Mouse (Mus musculus) heart, embryonic 12.5 days (tissue): ENCODE data around the gene Edem3. TPM values are rescaled to one million over a fixed set of nuclear protein-coding genes. Genes with fewer than 3 reads are reported as not detected.
"Not testable (repeated sequence)": the region's sequence is repeated elsewhere in the genome, so short reads cannot be mapped to it uniquely, and the experiment has no call there.

Experiments used
- ATAC-seq: fragments of 200-750 bp; cut with Nextera tagmentation; 2 replicates; pipeline ENCODE4 v1.8.0; 2017; ENCODE audit warnings: moderate TSS enrichment, moderate library complexity; ENCODE audit not compliant: insufficient number of reproducible peaks, low FRiP score
- H3K27ac ChIP-seq: fragments of 300-500 bp; sonication (generic); 2 replicates; pipeline ENCODE4 v1.5.1; 2016; ENCODE audit warnings: mild to moderate bottlenecking, moderate library complexity; ENCODE audit not compliant: poor library complexity, severe bottlenecking
- H3K27me3 ChIP-seq: fragments of 300-500 bp; sonication (generic); replicated peaks from 2 replicates; pipeline ENCODE4 v1.6.1; 2016; ENCODE audit warnings: mild to moderate bottlenecking, moderate library complexity
- H3K36me3 ChIP-seq: fragments of 300-500 bp; sonication (generic); 2 replicates; pipeline ENCODE4 v1.6.1; 2016; ENCODE audit warnings: mild to moderate bottlenecking, moderate library complexity
- H3K4me1 ChIP-seq: fragments of 300-500 bp; sonication (generic); replicated peaks from 2 replicates; pipeline ENCODE4 v1.6.1; 2016; ENCODE audit warnings: mild to moderate bottlenecking
- H3K4me2 ChIP-seq: fragments of 300-500 bp; sonication (generic); 2 replicates; pipeline ENCODE4 v1.6.1; 2016; ENCODE audit warnings: mild to moderate bottlenecking, moderate library complexity
- H3K4me3 ChIP-seq: fragments of 300-500 bp; sonication (generic); 2 replicates; pipeline ENCODE4 v1.5.1; 2016; ENCODE audit warnings: mild to moderate bottlenecking
- H3K9ac ChIP-seq: fragments of 300-500 bp; sonication (generic); 2 replicates; pipeline ENCODE4 v1.6.1; 2016; ENCODE audit warnings: mild to moderate bottlenecking, moderate library complexity
- H3K9me3 ChIP-seq: fragments of 300-500 bp; sonication (generic); replicated peaks from 2 replicates; pipeline ENCODE4 v1.6.1; 2016; ENCODE audit warnings: mild to moderate bottlenecking, moderate library complexity
- WGBS: fragments of 180-500 bp; shearing (Covaris S2); methylation state at CpG from one replicate; pipeline ENCODE4 v1.1.7; 2016; 5-methylcytosine and 5-hydroxymethylcytosine counted together
- polyA plus RNA-seq: library from polyadenylated mRNA; unstranded; fragments of >200 nt; fragmentation: Nextera tagmentation; extraction: Ambion mirVana; gene quantifications from 2 replicates; pipeline ENCODE4 v1.2.1, GENCODE M21; 2016

The Edem3 gene
- polyA plus RNA-seq, 1 experiment from 2014 or later, result 25.8 TPM

DNA sequence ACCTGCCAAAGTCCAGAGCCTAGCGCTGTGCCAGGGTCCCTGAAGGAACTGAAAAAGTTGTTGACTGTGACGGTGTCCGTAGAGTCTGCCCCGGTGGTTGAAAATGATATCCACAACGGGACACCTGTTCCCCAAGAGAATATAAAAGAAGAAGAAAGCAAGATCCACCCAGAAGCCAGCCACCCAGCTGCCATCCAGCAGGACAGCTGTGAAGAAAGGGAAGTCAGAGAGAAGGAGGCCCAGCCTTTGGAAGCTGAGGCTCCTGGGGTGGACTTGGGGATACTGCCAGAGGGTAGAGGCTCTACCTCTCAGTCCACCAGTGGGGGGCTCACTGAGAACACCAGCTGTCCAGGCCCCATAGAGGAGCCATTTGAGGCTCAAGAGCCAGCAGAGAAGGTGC is 37.5 kb upstream of the Edem3 start:
- no peaks in the 10 kb centered on the region for H3K36me3 ChIP-seq
- no peak overlapping the region for H3K4me3 ChIP-seq
- no peaks in the 10 kb centered on the region for H3K9me3 ChIP-seq
- H3K27ac ChIP-seq, result no peak overlapping the region
- H3K27me3 ChIP-seq, result no peaks in the 10 kb centered on the region
- ATAC-seq, result no peak
- H3K4me2 ChIP-seq, result no peak overlapping the region
- 0 out of 2 replicates have a peak, but pooled peaks cover 10% of the 10 kb centered on the region for H3K4me1 ChIP-seq
- H3K9ac ChIP-seq, result no peak overlapping the region
- 92% methylated on average over 5 of the region's 5 CpGs for WGBS

DNA sequence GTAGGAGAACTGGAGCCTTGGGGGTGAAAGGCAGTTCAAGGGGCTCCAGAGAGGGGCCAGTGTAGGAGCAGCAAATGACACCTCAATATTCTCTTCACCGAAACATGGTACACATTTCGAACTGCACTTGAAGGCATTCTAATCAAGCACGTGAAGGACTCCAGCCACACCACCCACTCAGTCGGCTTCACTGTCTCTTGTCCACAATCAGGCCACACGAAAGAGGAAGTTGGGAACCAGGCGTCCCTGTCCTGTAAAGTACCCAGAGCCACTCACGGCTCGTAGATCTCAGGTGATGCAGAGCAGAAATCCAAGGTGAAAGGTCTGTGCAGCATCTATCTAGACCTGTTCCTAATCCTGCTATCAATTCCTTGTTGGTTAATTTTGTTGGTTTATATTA is 36.6 kb upstream of the Edem3 start:
- Histone ChIP-seq H3K9me3 (no peaks in the 10 kb centered on the region), H3K4me3 (no peak overlapping the region), H3K36me3 (no peaks in the 10 kb centered on the region), H3K27ac (no peak overlapping the region), H3K9ac (no peak overlapping the region), H3K4me1 (0 out of 2 replicates have a peak, but pooled peaks cover 10% of the 10 kb centered on the region), H3K4me2 (no peak overlapping the region), H3K27me3 (no peaks in the 10 kb centered on the region)
- 69% methylated on average over 8 of the region's 8 CpGs for WGBS
- no peak for ATAC-seq

DNA sequence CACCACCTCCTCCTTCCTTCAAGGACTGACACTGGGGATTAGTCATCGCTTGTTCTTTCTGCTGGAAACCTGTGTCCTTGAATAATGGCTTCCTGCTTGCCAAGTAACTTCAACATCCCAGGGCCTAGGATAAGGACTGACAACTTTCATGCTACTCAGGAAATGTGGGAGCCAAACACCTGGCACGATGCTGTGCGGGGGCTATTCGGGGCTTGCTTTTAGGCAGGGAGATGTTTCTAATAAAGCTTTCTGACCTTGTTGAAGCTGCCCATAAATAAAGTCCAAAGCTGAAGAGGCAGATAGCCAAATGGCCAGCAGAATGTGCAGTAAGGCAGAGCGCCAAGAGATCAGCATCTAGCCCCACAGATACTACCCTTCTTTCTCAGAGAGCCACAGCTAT is 35.3 kb upstream of the Edem3 start:
- Histone ChIP-seq H3K4me3 (no peak overlapping the region), H3K27me3 (no peaks in the 10 kb centered on the region), H3K36me3 (no peaks in the 10 kb centered on the region), H3K4me2 (no peak overlapping the region), H3K4me1 (0 out of 2 replicates have a peak, but pooled peaks cover 10% of the 10 kb centered on the region), H3K9ac (no peak overlapping the region), H3K27ac (no peak overlapping the region), H3K9me3 (no peaks in the 10 kb centered on the region)
- no peak for ATAC-seq
- WGBS, result 80% methylated on average over 5 of the region's 5 CpGs

DNA sequence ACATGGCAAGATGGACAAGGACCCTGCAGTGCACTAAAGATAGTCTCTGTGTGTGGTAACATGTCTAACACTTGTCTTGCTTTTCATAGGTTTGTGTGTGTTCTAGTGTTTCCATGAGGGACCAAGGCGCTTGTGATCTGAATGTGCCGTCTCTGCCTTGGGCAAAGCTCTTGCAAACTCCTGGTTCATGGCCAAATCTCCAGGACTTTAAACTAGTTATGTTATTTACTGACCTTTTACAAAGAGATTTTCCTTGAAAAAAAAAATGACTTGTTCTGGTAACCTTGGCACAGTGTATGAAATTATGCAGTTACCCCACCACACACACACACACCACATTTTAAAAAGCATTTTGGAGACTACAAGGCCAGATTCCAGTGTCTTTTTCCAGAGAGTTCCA is 34.6 kb upstream of the Edem3 start:
- Histone ChIP-seq H3K9me3 (no peaks in the 10 kb centered on the region), H3K4me2 (no peak overlapping the region), H3K27ac (no peak overlapping the region), H3K9ac (no peak overlapping the region), H3K4me1 (0 out of 2 replicates have a peak, but pooled peaks cover 10% of the 10 kb centered on the region), H3K27me3 (no peaks in the 10 kb centered on the region), H3K4me3 (no peak overlapping the region), H3K36me3 (no peaks in the 10 kb centered on the region)
- no peak for ATAC-seq
- WGBS, result 92% methylated on average over 2 of the region's 2 CpGs

DNA sequence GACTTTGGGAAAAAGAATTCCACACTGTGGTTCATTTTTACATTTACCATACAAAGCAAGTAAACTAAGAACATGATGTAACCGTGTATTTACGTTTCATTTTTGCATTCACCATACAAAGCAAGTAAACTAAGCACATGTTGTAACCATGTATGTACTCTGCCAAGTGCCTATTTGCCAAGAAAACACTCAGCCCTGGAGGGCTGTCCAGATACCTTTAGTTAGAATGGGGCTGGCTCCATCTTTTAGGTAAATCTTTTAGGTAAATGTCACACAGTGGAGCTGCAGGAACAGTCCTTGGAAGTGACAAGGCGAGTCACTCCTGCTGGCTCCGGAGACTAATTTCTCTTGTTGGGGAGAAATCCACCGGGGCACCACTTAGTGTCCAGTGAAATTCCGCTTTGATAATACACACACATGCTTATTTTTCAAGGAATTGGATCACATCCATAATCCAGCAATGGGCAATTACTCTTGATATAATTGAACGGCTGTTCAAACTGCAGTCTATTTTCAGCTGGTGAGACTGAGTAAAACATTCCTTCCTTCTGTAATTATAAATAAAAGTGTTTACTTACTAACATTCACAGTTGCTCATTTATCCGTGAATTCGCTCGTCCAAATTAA is 33.7 kb upstream of the Edem3 start:
- Histone ChIP-seq H3K4me3 (no peak overlapping the region), H3K27me3 (no peaks in the 10 kb centered on the region), H3K27ac (no peak overlapping the region), H3K9ac (no peak overlapping the region), H3K36me3 (no peaks in the 10 kb centered on the region), H3K9me3 (no peaks in the 10 kb centered on the region), H3K4me2 (no peak overlapping the region), H3K4me1 (0 out of 2 replicates have a peak, but pooled peaks cover 2% of the 10 kb centered on the region)
- WGBS, result 75% methylated on average over 10 of the region's 10 CpGs
- no peak for ATAC-seq

DNA sequence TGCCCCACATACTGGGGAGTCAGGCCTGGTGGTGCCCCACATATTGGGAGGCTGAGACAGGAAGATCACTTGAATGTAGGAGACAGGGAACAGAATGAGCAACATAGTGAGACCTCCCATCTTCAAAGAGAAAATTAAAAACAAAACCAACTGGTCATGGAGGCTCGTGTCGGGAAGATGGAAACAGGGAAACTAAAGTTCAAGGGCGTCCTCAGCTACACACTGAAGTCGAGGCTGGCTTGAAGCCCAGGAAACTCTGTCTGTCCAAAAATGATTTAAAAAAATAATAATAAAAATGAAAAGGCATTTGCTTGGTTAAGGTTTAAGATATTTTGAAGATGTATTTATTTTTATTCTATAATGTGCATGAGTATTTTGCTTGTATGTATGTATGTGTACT is 31.4 kb upstream of the Edem3 start:
- WGBS, result 84% methylated on average over 4 of the region's 4 CpGs
- no peak for ATAC-seq
- no peaks in the 10 kb centered on the region for H3K9me3 ChIP-seq
- H3K36me3 ChIP-seq, result no peaks in the 10 kb centered on the region
- H3K27ac ChIP-seq, result no peak overlapping the region
- H3K27me3 ChIP-seq, result no peaks in the 10 kb centered on the region
- no peak overlapping the region for H3K9ac ChIP-seq
- H3K4me3 ChIP-seq, result no peak overlapping the region
- H3K4me2 ChIP-seq, result no peak overlapping the region
- H3K4me1 ChIP-seq, result no peaks in the 10 kb centered on the region

DNA sequence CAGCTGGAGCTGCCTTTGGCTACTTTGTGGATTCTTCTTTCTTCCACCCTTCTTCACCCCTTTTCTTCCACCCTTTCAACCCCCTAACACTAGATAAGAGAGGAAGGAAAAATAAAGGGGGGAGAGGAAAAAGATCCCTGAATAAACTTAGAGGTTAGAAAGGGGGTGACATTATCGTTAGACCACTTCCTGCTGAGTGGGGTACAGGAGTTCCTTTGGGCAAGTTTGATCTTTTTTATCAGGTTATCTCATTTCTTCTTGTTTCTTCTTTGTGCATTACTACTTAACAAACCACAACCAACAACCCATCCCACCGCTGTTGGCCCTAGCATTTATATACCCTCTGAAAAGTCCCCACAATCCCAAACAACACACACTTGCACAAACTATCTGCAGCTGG is 29.6 kb upstream of the Edem3 start:
- Histone ChIP-seq H3K9me3 (no peaks in the 10 kb centered on the region), H3K4me2 (no peak overlapping the region), H3K27me3 (no peaks in the 10 kb centered on the region), H3K9ac (no peak overlapping the region), H3K27ac (no peak overlapping the region), H3K4me1 (no peaks in the 10 kb centered on the region), H3K4me3 (no peak overlapping the region), H3K36me3 (no peaks in the 10 kb centered on the region)
- 54% methylated on average over 2 of the region's 2 CpGs for WGBS
- ATAC-seq, result no peak

DNA sequence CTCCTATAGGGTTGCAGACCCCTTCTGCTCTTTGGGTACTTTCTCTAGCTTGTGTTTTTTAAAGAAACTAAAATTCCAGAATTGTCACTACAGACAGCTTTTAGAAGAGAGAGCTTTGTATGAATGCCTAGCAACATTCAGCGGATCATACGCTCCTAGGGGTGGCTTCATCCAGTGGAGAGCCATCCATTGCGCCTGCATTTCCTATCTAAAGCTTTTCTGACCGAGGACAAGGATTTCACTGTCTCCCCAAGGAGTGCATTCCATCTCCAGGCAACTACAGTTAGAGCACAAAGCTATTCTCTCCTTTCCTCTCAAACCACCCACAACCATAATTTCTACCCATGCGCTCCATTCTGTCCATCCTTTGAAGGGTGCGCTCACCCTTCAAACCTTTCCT is 28.8 kb upstream of the Edem3 start:
- no peak overlapping the region for H3K27ac ChIP-seq
- H3K27me3 ChIP-seq, result no peaks in the 10 kb centered on the region
- no peak overlapping the region for H3K4me3 ChIP-seq
- H3K4me1 ChIP-seq, result no peaks in the 10 kb centered on the region
- H3K9me3 ChIP-seq, result no peaks in the 10 kb centered on the region
- H3K9ac ChIP-seq, result no peak overlapping the region
- WGBS, result 82% methylated on average over 6 of the region's 6 CpGs
- no peak for ATAC-seq
- no peaks in the 10 kb centered on the region for H3K36me3 ChIP-seq
- H3K4me2 ChIP-seq, result no peak overlapping the region

DNA sequence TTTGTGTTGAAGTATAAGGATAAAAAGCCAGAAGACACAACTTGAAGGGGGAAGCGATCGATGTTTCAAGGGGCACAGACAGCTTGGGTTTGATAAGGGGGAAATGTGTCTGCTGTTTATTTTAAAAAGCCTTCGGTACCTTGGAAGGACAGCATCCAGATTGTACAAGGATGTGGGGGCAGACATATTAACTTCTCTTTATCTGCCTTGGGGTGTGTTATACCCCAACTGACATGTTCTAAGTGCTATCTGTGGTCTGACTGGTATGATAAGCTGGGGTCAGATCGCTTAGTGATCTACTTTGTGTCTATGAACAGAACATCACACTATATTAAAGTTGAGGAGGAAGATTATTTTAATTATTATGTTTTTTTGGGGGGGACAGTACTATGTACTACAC is 27.0 kb upstream of the Edem3 start:
- 36% methylated on average over 4 of the region's 4 CpGs for WGBS
- no peak for ATAC-seq

DNA sequence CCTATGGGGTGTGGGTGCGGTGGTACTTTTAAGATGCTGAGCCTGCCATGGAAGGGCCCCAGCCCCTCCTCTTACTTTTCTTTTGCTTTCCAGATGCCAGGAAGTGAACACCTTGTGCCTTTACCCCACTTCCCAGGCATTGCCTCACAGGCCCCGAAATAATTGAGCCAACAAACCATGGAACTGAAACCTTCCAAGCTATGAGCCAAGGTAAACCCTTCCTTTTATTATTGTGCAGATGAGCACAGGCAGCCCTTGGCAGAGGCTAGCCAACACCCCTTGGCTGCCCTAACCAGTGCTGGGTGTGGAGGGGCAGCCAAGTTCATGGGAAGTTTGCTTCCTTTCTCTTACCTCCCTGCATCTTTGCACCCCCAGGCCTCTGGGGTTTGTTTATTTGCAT is 18.0 kb upstream of the Edem3 start:
- Histone ChIP-seq H3K27ac (no peak overlapping the region), H3K27me3 (no peaks in the 10 kb centered on the region), H3K4me2 (no peak overlapping the region), H3K4me1 (no peaks in the 10 kb centered on the region), H3K9me3 (peaks cover 5% of the 10 kb centered on the region; the same call in 1 of the 2 replicates), H3K4me3 (no peak overlapping the region), H3K36me3 (no peaks in the 10 kb centered on the region), H3K9ac (no peak overlapping the region)
- no peak for ATAC-seq
- 71% methylated on average over 2 of the region's 2 CpGs for WGBS

More for the DNA sequence above, 27.0 kb upstream of the Edem3 start:
- no peaks in the 10 kb centered on the region for H3K4me1 ChIP-seq
- H3K9me3 ChIP-seq, result no peaks in the 10 kb centered on the region
- no peak overlapping the region for H3K9ac ChIP-seq
- H3K27ac ChIP-seq, result no peak overlapping the region
- H3K36me3 ChIP-seq, result no peaks in the 10 kb centered on the region
- no peaks in the 10 kb centered on the region for H3K27me3 ChIP-seq
- no peak overlapping the region for H3K4me3 ChIP-seq
- no peak overlapping the region for H3K4me2 ChIP-seq

DNA sequence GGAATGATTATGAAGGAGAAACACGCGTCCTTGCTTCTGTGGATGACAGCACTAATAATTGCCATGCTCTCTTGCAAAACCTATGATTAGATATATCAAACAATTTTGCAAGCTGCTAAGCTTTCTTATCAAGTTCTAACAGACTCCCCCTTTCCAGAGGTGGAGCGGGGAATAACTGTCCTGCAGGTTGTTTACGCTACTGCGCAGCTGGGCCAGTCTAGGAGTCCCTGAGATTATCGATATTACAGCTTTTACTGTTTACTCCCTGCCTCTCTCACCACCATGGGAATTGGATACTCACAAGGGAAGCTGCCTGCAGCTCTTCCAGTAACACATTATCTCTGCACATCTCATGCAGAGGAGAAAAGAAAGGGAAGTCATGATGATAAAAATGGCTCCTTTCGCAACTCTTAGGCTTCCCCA is 14.0 kb upstream of the Edem3 start:
- WGBS, result 69% methylated on average over 7 of the region's 7 CpGs
- no peaks in the 10 kb centered on the region for H3K36me3 ChIP-seq
- no peaks in the 10 kb centered on the region for H3K27me3 ChIP-seq
- H3K27ac ChIP-seq, result no peak overlapping the region
- no peak overlapping the region for H3K4me2 ChIP-seq
- no peak for ATAC-seq
- no peak overlapping the region for H3K9ac ChIP-seq
- no peaks in the 10 kb centered on the region for H3K9me3 ChIP-seq
- H3K4me1 ChIP-seq, result no peaks in the 10 kb centered on the region
- H3K4me3 ChIP-seq, result no peak overlapping the region

DNA sequence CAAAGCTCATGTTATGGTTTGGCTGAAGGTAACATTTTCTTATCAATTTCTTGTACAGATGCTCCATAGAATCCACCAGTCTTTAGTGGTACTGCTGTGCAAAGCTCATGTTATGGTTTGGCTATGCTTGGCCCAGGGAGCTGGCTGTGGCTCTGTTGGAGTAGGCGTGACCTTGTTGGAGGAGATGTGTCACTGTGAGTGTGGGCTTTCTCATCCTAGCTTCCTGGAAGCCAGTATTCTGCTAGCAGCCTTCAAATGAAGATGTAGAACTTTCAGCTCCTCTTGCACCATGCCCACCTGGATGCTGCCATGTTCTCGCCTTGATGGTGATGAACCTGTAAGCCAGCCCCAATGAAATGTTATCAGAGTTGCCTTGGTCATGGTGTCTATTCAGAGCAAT is 5.3 kb upstream of the Edem3 start:
- H3K4me2 ChIP-seq, ATAC-seq, H3K27me3 ChIP-seq, H3K27ac ChIP-seq, H3K36me3 ChIP-seq, H3K9me3 ChIP-seq, H3K4me3 ChIP-seq, H3K9ac ChIP-seq, H3K4me1 ChIP-seq: not testable (repeated sequence)
- 89% methylated on average over 2 of the region's 2 CpGs for WGBS
